Mouse (Mus musculus): ENCODE measurements around the gene Ppp4r1. TPM values are rescaled to one million over a fixed set of nuclear protein-coding genes. Genes with fewer than 3 reads are reported as not detected.

Ppp4r1 gene
- total RNA-seq (2012; rRNA removed) (11.2 and 13.6 TPM in 2 replicates), total RNA-seq (2014; rRNA removed) (12.9 and 13.0 TPM in 2 replicates), polyA plus RNA-seq (2012; ENCODE audit: insufficient read length, low read depth) (17.1 and 21.7 TPM in 2 replicates)

DNA sequence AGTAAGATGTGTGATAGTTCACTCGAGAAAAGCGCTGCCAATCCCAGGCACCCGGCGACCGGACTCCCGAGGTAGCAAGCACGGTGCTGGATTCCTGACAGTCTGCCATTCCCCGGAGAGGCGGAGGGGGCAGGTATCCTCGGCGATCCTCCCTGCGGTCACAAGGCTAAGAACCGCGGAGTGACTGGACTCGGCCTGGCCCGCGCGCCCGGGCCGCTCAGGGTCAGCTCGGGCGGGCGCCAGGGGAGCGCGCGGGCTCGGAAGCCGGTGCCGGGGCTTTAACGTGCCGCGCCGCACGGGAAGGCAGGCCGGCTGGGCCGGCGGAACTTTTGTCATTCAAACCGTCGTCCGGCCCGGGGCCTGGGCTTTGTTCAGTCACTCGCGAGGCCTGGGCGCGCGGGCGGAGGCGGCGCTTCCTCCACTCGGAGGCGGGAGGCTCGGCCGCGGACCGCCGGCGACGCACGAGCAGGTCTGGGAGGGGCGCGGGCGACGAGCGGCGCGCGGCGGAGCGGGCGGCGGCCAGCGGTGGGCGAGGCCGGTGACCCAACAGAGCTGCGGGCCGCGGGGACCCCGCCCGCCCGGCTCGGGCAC lies at the start of gene Ppp4r1:
TSS of gene Ppp4r1 (plus strand) at position 23 of the 591 bp plus-strand sequence.
- H3K4me1 ChIP-seq (ENCODE audit: control insufficient read depth in 1 of 2, insufficient read depth in 2 of 2) = peaks cover 13 to 38% of the 10 kb centered on the region in 2 experiments; a peak in 3 of 4 replicates
- H3K79me2 ChIP-seq (replicated peaks; ENCODE audit: control insufficient read depth, extremely low read depth, insufficient read depth, poor library complexity, severe bottlenecking) = peaks cover 20% of the 10 kb centered on the region
- dilution Hi-C loops (cut with MboI; ENCODE audit: extremely low pct_ligation_motif_present, extremely low pct_unique_long_range_greater_than_20kb, low sequenced_read_pairs) = no loop called here
- H3K27ac ChIP-seq (ENCODE audit: insufficient read depth, low read depth) = peak within 1 kb of the TSS; percentile 68; the same call in 1 of the 2 replicates
- H3K36me3 ChIP-seq (replicated peaks in 1 of 2; ENCODE audit: control insufficient read depth in 1 of 2, insufficient read depth in 1 of 2, low read length in 1 of 2) = peaks cover 2 to 17% of the 10 kb centered on the region in 2 experiments
- peak within 1 kb of the TSS; percentile 18 for H3K4me2 ChIP-seq (ENCODE audit: insufficient read depth, low read depth, poor library complexity, severe bottlenecking)
- in situ Hi-C loops (cut with MboI; ENCODE audit: low pct_ligation_motif_present, low pct_unique_long_range_greater_than_20kb, low sequenced_read_pairs) = no loop called here
- H3K4me3 ChIP-seq (replicated peaks in 1 of 3; ENCODE audit: low read depth in 2 of 3, low read length in 2 of 3, poor library complexity in 1 of 3) = peak within 1 kb of the TSS; percentile 82 to 100 (median 92)
- no peak for DNase-seq (ENCODE audit: extremely low read depth)
- TF ChIP-seq MAZ (IDR thresholded peaks at IDR 0.05; ENCODE audit: low read depth, low read length) (no peak), BHLHE40 (IDR thresholded peaks at IDR 0.05; ENCODE audit: low read depth, low read length) (no peak), RAD21 (IDR thresholded peaks at IDR 0.05; ENCODE audit: low read depth, low read length) (no peak), MXI1 (IDR thresholded peaks at IDR 0.05; ENCODE audit: low read depth, low read length) (no peak), CHD1 (IDR thresholded peaks at IDR 0.05; ENCODE audit: low read depth, low read length) (no peak), IRF4 (IDR thresholded peaks at IDR 0.05; ENCODE audit: low read depth, low read length) (no peak), MYC (IDR thresholded peaks at IDR 0.05; ENCODE audit: low read depth, low read length) (no peak), EP300 (IDR thresholded peaks at IDR 0.05; ENCODE audit: low read length) (no peak), SIN3A (IDR thresholded peaks at IDR 0.05; ENCODE audit: low read length) (no peak), ELF1 (IDR thresholded peaks at IDR 0.05; ENCODE audit: low read depth, low read length) (0 out of 2 replicates have a peak, but pooled peaks have one; percentile 26), MAX (IDR thresholded peaks at IDR 0.05; ENCODE audit: low read length) (no peak), TBP (conservative IDR thresholded peaks at IDR 0.05; ENCODE audit: low read depth, low read length) (no peak), TCF12 (IDR thresholded peaks at IDR 0.05; ENCODE audit: low read depth, low read length) (0 out of 2 replicates have a peak, but pooled peaks have one; percentile 29), ZNF384 (IDR thresholded peaks at IDR 0.05; ENCODE audit: low read depth, low read length) (no peak), POLR2A (IDR thresholded peaks at IDR 0.05; ENCODE audit: low read depth, low read length) (peak; percentile 51; the same call in 1 of the 2 replicates), RCOR1 (conservative IDR thresholded peaks at IDR 0.05; ENCODE audit: low read depth, low read length) (no peak), KAT2A (IDR thresholded peaks at IDR 0.05; ENCODE audit: insufficient replicate concordance, low read length) (no peak), MEF2A (IDR thresholded peaks at IDR 0.05; ENCODE audit: borderline replicate concordance, low read depth, low read length) (no peak), ZKSCAN1 (IDR thresholded peaks at IDR 0.05; ENCODE audit: borderline replicate concordance, low read depth, low read length) (no peak), ZMIZ1 (IDR thresholded peaks at IDR 0.05; ENCODE audit: low read depth, low read length) (no peak), PAX5 (IDR thresholded peaks at IDR 0.05; ENCODE audit: low read length) (no peak), GABPA (IDR thresholded peaks at IDR 0.05; ENCODE audit: insufficient replicate concordance, low read depth, low read length) (no peak), USF1 (IDR thresholded peaks at IDR 0.05; ENCODE audit: low read depth, low read length) (no peak), CHD2 (IDR thresholded peaks at IDR 0.05; ENCODE audit: low read length) (no peak), NELFE (IDR thresholded peaks at IDR 0.05; ENCODE audit: low read depth, low read length) (no peak), NRF1 (IDR thresholded peaks at IDR 0.05; ENCODE audit: low read depth, low read length) (peak; percentile 25; the same call in 1 of the 2 replicates), CTCF (conservative IDR thresholded peaks at IDR 0.05 in 1 of 2, IDR thresholded peaks at IDR 0.05 in 1 of 2; ENCODE audit: low read depth in 2 of 2, low read length in 2 of 2) (no peak), JUN (IDR thresholded peaks at IDR 0.05; ENCODE audit: insufficient read depth, low read depth, low read length) (no peak), JUND (conservative IDR thresholded peaks at IDR 0.05; ENCODE audit: low read depth, low read length) (no peak), USF2 (conservative IDR thresholded peaks at IDR 0.05; ENCODE audit: low read depth, low read length) (no peak), SMC3 (IDR thresholded peaks at IDR 0.05; ENCODE audit: low read depth, low read length) (no peak), MAFK (IDR thresholded peaks at IDR 0.05; ENCODE audit: insufficient replicate concordance, low read length) (no peak), HCFC1 (IDR thresholded peaks at IDR 0.05; ENCODE audit: low read depth, low read length) (no peak), ETS1 (conservative IDR thresholded peaks at IDR 0.05; ENCODE audit: low read depth, low read length) (no peak), E2F4 (IDR thresholded peaks at IDR 0.05; ENCODE audit: insufficient replicate concordance, low read depth, low read length) (no peak), POLR2AphosphoS2 (IDR thresholded peaks at IDR 0.05; ENCODE audit: low read depth, low read length) (no peak), ZC3H11A (IDR thresholded peaks at IDR 0.05; ENCODE audit: low read depth, low read length) (no peak), UBTF (IDR thresholded peaks at IDR 0.05; ENCODE audit: low read depth, low read length) (peak; percentile 80)
- peak within 1 kb of the TSS; percentile 100 for H3K9ac ChIP-seq (ENCODE audit: insufficient read depth, low read depth)
- no peaks in the 10 kb centered on the region for H3K27me3 ChIP-seq (replicated peaks)
- no peaks in the 10 kb centered on the region for H3K9me3 ChIP-seq (replicated peaks; ENCODE audit: low read length)
